Mouse (Mus musculus) kidney, adult 2 months (tissue): ENCODE measurements around the gene Ncapg2.

ENCODE experiments used
- CTCF ChIP-seq: fragments of 200-500 bp; conservative IDR thresholded peaks from 2 replicates; pipeline ENCODE4 v1.5.1; 2011; ENCODE audit warnings: low read depth, mild to moderate bottlenecking, control low read depth, low read length, moderate library complexity, mixed read lengths; ENCODE audit not compliant: insufficient read depth, insufficient read length
- POLR2A ChIP-seq: fragments of 200-500 bp; IDR thresholded peaks from one replicate; pipeline ENCODE4 v1.6.1; 2011; ENCODE audit warnings: low read depth, low read length, control low read depth

DNA sequence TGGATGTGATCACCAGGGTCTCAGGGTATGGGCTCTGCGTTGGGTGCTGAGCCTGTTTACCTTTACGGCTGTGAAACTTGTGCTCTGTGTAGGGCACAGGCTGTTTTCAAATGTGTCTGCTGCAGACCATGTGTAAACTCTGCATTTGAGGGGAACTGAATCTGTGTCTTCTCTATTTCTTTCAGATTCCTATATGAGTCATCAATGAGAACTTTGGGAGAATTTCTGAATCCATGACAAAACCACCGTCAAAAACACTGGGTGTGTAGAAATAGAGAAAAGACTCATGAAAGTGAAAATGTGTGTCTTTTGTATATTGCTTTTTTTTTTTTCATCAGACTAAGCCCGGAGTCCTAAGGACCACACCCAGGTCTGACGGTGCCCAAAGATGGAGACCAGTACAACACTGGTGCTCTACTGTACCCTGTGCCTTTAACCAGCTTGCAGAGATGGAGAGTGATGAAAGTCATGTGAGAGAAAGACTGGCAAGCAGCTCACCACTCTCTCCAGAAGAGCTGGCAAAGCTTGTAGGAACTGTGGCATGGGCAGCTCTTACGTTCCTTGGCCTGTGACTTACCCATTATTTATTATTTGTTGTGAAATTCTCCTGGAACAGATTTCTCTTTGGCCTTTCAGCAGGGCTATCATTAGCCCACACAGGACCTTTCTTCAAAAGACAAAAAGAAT, 55.3 kb downstream of the Ncapg2 start:
- no peak for TF ChIP-seq CTCF
- TF ChIP-seq POLR2A = no peak
